Mouse (Mus musculus) testis, adult 2 months (tissue): ENCODE measurements around the gene Slc10a6.

Source experiments
- CTCF ChIP-seq: fragments of 200-500 bp; IDR thresholded peaks from 2 replicates; pipeline ENCODE4 v1.5.1; 2012; ENCODE audit warnings: low read depth, mild to moderate bottlenecking, inconsistent platforms, low read length, moderate library complexity; ENCODE audit not compliant: control insufficient read depth, insufficient read depth, insufficient replicate concordance
- POLR2A ChIP-seq: fragments of 200-500 bp; IDR thresholded peaks from 2 replicates; pipeline ENCODE4 v1.6.1; 2012; ENCODE audit warnings: low read depth, mild to moderate bottlenecking, inconsistent platforms, low read length, moderate library complexity; ENCODE audit not compliant: control insufficient read depth

DNA sequence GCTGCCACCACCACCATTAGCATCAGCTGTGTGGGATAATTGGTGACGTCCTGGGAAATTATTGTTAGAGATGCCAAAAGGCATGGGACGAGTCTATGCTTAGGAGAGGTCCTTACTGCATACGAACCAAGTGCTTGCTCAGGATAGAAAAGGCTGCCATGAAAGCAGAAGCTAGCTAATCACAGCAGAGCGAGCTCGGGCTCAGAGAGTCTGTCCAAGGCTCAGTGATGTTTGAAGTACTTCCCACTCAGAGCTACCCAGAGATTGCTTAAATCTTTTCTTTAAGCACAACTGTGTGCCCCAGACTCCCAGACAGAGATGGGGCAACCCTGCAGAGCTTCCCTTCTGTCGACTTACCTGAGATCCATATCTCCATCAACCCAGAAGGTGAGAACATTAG is 704 bp downstream of the Slc10a6 start:
- TF ChIP-seq CTCF, result no peak
- no peak for TF ChIP-seq POLR2A
